Mouse (Mus musculus) liver, adult 2 months (tissue): ENCODE data around the gene Gpr162. TPM values are rescaled to one million over a fixed set of nuclear protein-coding genes. Genes with fewer than 3 reads are reported as not detected.

Source experiments
- DNase-seq: peaks from one replicate; pipeline ENCODE4 v3.0.0-alpha.2; 2011; ENCODE audit warnings: low read depth, low spot score; ENCODE audit errors: extremely low read depth
- H3K27ac ChIP-seq: fragments of 200-500 bp; replicated peaks from 2 replicates; pipeline ENCODE4 v1.5.1; 2012; ENCODE audit warnings: low read depth, mild to moderate bottlenecking, control low read depth, inconsistent platforms, low read length; ENCODE audit not compliant: insufficient read depth
- H3K27me3 ChIP-seq: fragments of 200-500 bp; 2 replicates; pipeline ENCODE4 v1.6.1; 2012; ENCODE audit warnings: mild to moderate bottlenecking, moderate library complexity, low read length, inconsistent platforms; ENCODE audit not compliant: control insufficient read depth, insufficient read depth
- H3K36me3 ChIP-seq: fragments of 200-500 bp; 2 replicates; pipeline ENCODE4 v1.6.1; 2012; ENCODE audit warnings: low read length, inconsistent platforms; ENCODE audit not compliant: control insufficient read depth, insufficient read depth
- H3K4me1 ChIP-seq: fragments of 200-500 bp; 2 replicates; pipeline ENCODE4 v1.6.1; 2011; ENCODE audit warnings: low read length; ENCODE audit not compliant: control insufficient read depth, insufficient read depth
- H3K4me3 ChIP-seq: fragments of 200-500 bp; 2 replicates; pipeline ENCODE4 v1.5.1; 2011; ENCODE audit warnings: low read depth, mild to moderate bottlenecking, control low read depth, low read length, moderate library complexity; ENCODE audit not compliant: insufficient read depth
- H3K79me2 ChIP-seq: fragments of 200-500 bp; 2 replicates; pipeline ENCODE4 v1.6.1; 2012; ENCODE audit warnings: inconsistent platforms, mild to moderate bottlenecking, low read length, moderate library complexity; ENCODE audit not compliant: control insufficient read depth, insufficient read depth
- H3K9ac ChIP-seq: fragments of 200-500 bp; 2 replicates; pipeline ENCODE4 v1.6.1; 2012; ENCODE audit warnings: low read depth, mild to moderate bottlenecking, control low read depth, inconsistent platforms, low read length
- CTCF ChIP-seq: fragments of 200-500 bp; IDR thresholded peaks from 2 replicates; pipeline ENCODE4 v1.5.1; 2011; ENCODE audit warnings: low read depth, low read length, control low read depth
- POLR2A ChIP-seq: fragments of 200-500 bp; IDR thresholded peaks from 2 replicates; pipeline ENCODE4 v1.6.1; 2011; ENCODE audit warnings: low read length, control low read depth; ENCODE audit not compliant: insufficient read depth; ENCODE audit errors: extremely low read depth
- WGBS: fragments of 180-500 bp; shearing (Covaris S2); methylation state at CpG from one replicate; pipeline ENCODE4 v1.1.7; 2018; 5-methylcytosine and 5-hydroxymethylcytosine counted together
- polyA plus RNA-seq: library from polyadenylated mRNA; depleted of rRNA; stranded (reverse); fragments of >200 nt; gene quantifications from 2 replicates; pipeline ENCODE4 v1.2.3, GENCODE M21; 2012
- total RNA-seq: library from RNA; depleted of rRNA; stranded (reverse); fragments of >200 nt; gene quantifications from 2 replicates; pipeline ENCODE4 v1.2.3, GENCODE M21; 2014

Gene Gpr162
- total and polyA plus RNA-seq, 2 experiments = 0.09 to 0.44 TPM

DNA sequence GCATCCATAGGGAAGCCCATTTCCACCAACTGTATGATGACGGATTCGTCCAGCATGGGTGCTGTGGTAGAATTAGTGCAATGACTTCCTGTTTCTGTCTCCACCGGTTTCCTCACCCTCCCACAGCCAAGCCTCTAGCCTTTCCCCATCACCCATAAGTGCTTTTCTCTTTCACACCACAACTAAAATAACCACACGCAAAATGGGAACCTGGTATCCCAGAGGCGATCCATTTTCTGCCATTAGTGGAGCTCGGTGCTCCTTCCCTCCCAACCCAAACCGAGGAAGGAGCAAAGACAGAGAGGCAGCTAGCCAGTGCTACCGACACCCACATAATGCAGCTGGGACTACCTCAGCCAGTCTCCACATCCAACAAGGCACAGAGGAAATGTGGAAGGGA lies 45.8 kb downstream of the Gpr162 start:
- Histone ChIP-seq H3K79me2 (no peaks in the 10 kb centered on the region), H3K27me3 (no peaks in the 10 kb centered on the region), H3K4me1 (0 out of 2 replicates have a peak, but pooled peaks cover 4% of the 10 kb centered on the region), H3K27ac (no peak overlapping the region), H3K9ac (no peak overlapping the region), H3K4me3 (no peak overlapping the region), H3K36me3 (peaks cover 27% of the 10 kb centered on the region)
- no peak for TF ChIP-seq CTCF
- TF ChIP-seq POLR2A = no peak
- 87% methylated on average over 8 of the region's 8 CpGs for WGBS
- no peak for DNase-seq

DNA sequence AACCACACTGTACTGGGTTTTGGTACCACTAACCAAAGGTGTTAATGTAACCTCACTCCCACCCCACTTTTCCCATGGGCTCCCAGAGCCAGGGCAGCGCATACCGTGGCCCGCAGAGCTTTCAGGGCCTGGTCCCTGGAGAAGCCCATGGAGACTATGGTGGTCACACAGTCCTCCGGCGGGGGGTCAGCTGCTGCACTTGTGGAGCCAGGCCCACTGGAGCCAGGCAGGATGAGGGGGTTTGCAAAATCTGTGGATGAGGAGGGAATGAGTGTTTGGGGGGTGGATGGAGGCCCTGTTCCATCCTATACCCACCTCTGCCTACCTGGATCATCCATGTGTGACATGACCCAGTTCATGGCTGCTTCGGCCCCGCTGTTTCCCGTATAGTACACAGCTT lies 46.2 kb downstream of the Gpr162 start:
- H3K27ac ChIP-seq = no peak overlapping the region
- peaks cover 24% of the 10 kb centered on the region for H3K36me3 ChIP-seq

DNA sequence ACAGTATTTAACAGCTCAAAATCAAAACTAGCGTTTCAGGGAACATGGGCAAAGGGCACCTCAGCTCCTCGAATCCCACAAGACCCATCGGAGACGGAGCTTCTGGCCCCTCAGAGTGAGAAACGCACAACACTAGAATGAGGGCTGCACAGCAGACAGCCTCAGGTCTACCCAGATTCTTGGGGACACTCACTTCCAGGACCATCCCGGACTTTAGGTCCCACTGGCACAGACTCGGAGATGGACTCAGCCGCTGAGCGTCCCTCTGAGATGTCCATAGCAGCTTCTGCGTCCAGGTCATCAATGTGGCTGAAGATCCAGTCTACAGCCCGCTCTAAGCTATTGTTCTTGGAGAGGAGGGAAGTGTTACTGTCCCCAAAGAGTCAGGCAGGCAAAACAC lies 46.7 kb downstream of the Gpr162 start:
- Histone ChIP-seq H3K9ac (no peak overlapping the region), H3K4me1 (peaks cover 6% of the 10 kb centered on the region; the same call in 1 of the 2 replicates), H3K4me3 (no peak overlapping the region), H3K27ac (no peak overlapping the region), H3K36me3 (peaks cover 22% of the 10 kb centered on the region), H3K79me2 (no peaks in the 10 kb centered on the region), H3K27me3 (no peaks in the 10 kb centered on the region)
- TF ChIP-seq POLR2A (no peak), CTCF (no peak)
- WGBS = 97% methylated on average over 11 of the region's 11 CpGs
- DNase-seq = no peak

More for the DNA sequence above, 46.2 kb downstream of the Gpr162 start:
- H3K79me2 ChIP-seq = no peaks in the 10 kb centered on the region
- DNase-seq = no peak
- WGBS = 98% methylated on average over 8 of the region's 8 CpGs
- no peak overlapping the region for H3K4me3 ChIP-seq
- H3K27me3 ChIP-seq = no peaks in the 10 kb centered on the region
- no peak overlapping the region for H3K9ac ChIP-seq
- TF ChIP-seq POLR2A (no peak), CTCF (no peak)
- peaks cover 4% of the 10 kb centered on the region; the same call in 1 of the 2 replicates for H3K4me1 ChIP-seq

DNA sequence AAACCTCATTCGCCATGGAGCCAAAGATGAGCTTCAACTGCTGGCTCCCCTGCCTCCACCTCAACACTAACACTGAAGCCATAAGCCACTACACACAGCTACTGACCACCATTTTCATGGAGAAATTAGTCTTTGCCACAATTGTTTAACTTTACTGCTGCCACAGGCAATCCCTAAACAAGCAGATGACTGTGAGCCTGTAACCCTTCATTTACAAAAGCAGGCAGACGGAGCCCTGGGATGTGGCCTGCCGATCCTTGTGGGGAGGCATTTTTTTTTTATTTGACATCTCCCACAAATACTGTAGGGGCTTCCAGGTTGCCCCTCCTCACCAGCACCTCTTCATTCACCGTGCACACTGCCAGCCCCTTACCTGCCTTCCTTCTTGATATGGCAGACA lies 47.2 kb downstream of the Gpr162 start:
- H3K4me3 ChIP-seq = no peak overlapping the region
- WGBS = 95% methylated on average over 4 of the region's 4 CpGs
- TF ChIP-seq POLR2A (no peak), CTCF (no peak)
- peaks cover 21% of the 10 kb centered on the region for H3K36me3 ChIP-seq
- H3K4me1 ChIP-seq = peaks cover 11% of the 10 kb centered on the region
- H3K27me3 ChIP-seq = no peaks in the 10 kb centered on the region
- no peak overlapping the region for H3K27ac ChIP-seq
- H3K9ac ChIP-seq = no peak overlapping the region
- no peaks in the 10 kb centered on the region for H3K79me2 ChIP-seq
- DNase-seq = no peak

DNA sequence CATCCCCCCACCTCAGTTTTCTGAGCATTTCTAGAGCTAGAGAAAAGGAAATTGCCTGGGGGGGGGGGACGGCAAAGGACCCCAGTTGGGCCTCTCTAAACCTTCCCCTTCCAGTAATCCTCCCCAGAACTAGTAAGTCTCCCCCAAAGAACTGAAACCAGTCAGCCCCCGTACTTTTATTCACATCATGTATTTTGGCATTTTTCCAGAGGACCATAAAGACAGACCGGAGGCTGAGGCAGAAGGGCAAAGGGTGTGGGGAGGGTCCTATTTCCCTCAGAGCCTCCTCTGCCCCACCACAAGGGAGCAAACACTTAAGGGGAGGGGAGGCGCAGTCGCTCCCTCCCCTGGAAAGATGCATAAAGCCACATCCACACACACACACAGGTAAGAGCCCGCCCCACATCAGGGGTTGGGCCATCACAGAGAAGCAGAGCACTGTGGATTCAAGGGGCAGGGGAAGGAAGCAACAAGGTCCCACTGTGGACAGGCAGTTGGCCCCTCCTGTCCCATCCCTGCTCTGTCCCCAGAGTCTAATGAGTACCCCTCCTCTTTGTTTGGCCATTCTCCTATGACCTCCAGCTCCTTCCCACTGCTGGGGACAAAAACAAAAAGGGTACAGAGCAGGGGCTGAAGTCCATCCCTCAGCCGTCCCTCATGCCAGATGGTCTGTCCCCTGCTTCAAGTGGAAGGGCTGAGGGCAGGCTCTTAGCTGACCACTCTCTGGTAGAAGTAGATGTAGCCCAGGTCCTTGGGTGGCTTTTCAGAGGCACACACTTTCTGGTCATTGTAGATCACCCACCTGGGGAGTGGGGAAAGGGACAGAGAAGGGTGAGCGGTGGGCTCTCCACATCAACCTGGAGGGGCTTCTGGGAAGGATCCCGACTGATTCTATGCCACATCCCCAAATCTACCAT lies 48.7 kb downstream of the Gpr162 start:
- Histone ChIP-seq H3K79me2 (no peaks in the 10 kb centered on the region), H3K36me3 (peaks cover 13% of the 10 kb centered on the region), H3K4me3 (no peak overlapping the region), H3K4me1 (peaks cover 13% of the 10 kb centered on the region), H3K27ac (no peak overlapping the region), H3K27me3 (no peaks in the 10 kb centered on the region), H3K9ac (no peak overlapping the region)
- 75% methylated on average over 9 of the region's 9 CpGs for WGBS
- TF ChIP-seq CTCF (no peak), POLR2A (no peak)
- DNase-seq = no peak

DNA sequence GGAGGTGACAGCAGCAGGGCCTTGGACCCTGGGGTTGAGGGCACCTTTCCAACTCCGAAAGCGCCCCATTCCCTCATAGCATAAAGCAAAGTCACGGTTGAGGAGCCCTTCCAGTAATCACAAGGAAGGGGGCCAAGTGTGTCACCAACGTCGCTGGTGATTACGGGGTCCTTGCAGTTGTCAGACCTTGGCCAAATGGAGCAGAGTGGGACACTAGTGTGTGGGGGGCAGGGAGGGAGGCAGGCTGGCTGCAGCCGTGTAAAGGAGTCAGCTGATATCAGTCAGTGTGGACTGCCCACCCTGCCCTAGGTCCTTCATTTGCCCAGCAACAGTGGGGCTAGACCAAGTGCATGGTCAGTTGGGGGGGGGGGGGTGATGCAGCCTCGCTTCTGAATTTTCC lies 49.3 kb downstream of the Gpr162 start:
- 30% methylated on average over 8 of the region's 8 CpGs for WGBS
- Histone ChIP-seq H3K4me1 (peaks cover 19% of the 10 kb centered on the region), H3K36me3 (peaks cover 11% of the 10 kb centered on the region), H3K27ac (peak overlapping the region; percentile 51), H3K4me3 (no peak overlapping the region), H3K27me3 (no peaks in the 10 kb centered on the region), H3K9ac (peak overlapping the region; percentile 38; the same call in 1 of the 2 replicates), H3K79me2 (no peaks in the 10 kb centered on the region)
- TF ChIP-seq POLR2A (no peak), CTCF (no peak)
- DNase-seq = no peak
